Mouse (Mus musculus): Measurements from ENCODE around the gene 9230102O04Rik. TPM values are rescaled to one million over a fixed set of nuclear protein-coding genes. Genes with fewer than 3 reads are reported as not detected.

The 9230102O04Rik gene
- 5.5 and 6.3 TPM in 2 replicates for polyA plus RNA-seq (2014; fragmentation: Nextera tagmentation; extraction: Ambion mirVana)

- H3K36me3 ChIP-seq (ENCODE audit: control insufficient read depth, insufficient read depth, low read length): no peaks in the 10 kb centered on the region
- H3K9me3 ChIP-seq (ENCODE audit: control insufficient read depth, low read length): no peaks in the 10 kb centered on the region
- peak; percentile 75 for DNase-seq
- peak within 1 kb of the TSS; percentile 45 for H3K4me3 ChIP-seq (replicated peaks; ENCODE audit: low read depth, low read length)
- peak; percentile 55 for ATAC-seq (ENCODE audit: low FRiP score, low TSS enrichment)
- H3K4me1 ChIP-seq (ENCODE audit: control insufficient read depth, insufficient read depth, low read length): no peaks in the 10 kb centered on the region
- H3K27ac ChIP-seq (replicated peaks; ENCODE audit: low read depth, low read length): no peak within 1 kb of the TSS
- H3K4me2 ChIP-seq (ENCODE audit: low read length): peak within 1 kb of the TSS; percentile 65
- WGBS: under 1% methylated on average over 30 of the region's 30 CpGs
- peak within 1 kb of the TSS; percentile 3; the same call in 1 of the 2 replicates for H3K9ac ChIP-seq (replicated peaks; ENCODE audit: low read length)
- H3K27me3 ChIP-seq (ENCODE audit: control insufficient read depth, insufficient read depth, low read length): peaks cover 74% of the 10 kb centered on the region
These were observed at the start of gene 9230102O04Rik for GRCm38 (mm10) chr2:9888913-9889650. 9230102O04Rik (minus strand) TSS chr2:9889540.

- Histone ChIP-seq H3K27ac (replicated peaks; ENCODE audit: low read depth, low read length) (no peak overlapping the region), H3K27me3 (ENCODE audit: control insufficient read depth, insufficient read depth, low read length) (no peaks in the 10 kb centered on the region), H3K4me3 (replicated peaks; ENCODE audit: low read depth, low read length) (no peak overlapping the region), H3K4me1 (ENCODE audit: control insufficient read depth, insufficient read depth, low read length) (no peaks in the 10 kb centered on the region), H3K9ac (replicated peaks; ENCODE audit: low read length) (no peak overlapping the region), H3K4me2 (ENCODE audit: low read length) (no peak overlapping the region), H3K36me3 (ENCODE audit: control insufficient read depth, insufficient read depth, low read length) (no peaks in the 10 kb centered on the region), H3K9me3 (ENCODE audit: control insufficient read depth, low read length) (no peaks in the 10 kb centered on the region)
- ATAC-seq (ENCODE audit: low FRiP score, low TSS enrichment) (no peak), DNase-seq (no peak)
- 0% methylated on average over 1 of the region's 1 CpGs for WGBS
These were observed 46.6 kb upstream of the 9230102O04Rik start for GRCm38 (mm10) chr2:9935965-9936364.

DNA sequence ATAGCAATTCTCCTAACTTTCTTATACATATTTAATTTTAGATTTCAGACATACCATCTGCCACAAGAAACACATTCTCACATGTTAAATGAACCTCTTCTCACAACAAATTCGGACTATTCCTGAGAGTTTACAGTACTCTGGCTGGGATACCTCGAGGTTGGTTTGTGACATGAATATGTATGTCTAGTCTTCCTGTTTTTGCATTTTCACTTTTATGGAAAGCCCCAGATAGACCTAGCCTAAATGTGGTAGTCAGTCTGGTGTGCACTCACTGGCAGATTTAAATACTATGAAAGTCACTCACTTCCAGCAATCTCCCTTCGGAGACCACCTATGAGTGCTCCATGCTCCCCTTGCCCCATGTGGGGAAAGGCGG, 37.6 kb upstream of the 9230102O04Rik start:
- Histone ChIP-seq H3K27ac (replicated peaks; ENCODE audit: low read depth, low read length) (peak overlapping the region; percentile 20; the same call in 1 of the 2 replicates), H3K27me3 (ENCODE audit: control insufficient read depth, insufficient read depth, low read length) (no peaks in the 10 kb centered on the region), H3K36me3 (ENCODE audit: control insufficient read depth, insufficient read depth, low read length) (no peaks in the 10 kb centered on the region), H3K4me2 (ENCODE audit: low read length) (no peak overlapping the region), H3K4me1 (ENCODE audit: control insufficient read depth, insufficient read depth, low read length) (no peaks in the 10 kb centered on the region), H3K9ac (replicated peaks; ENCODE audit: low read length) (no peak overlapping the region), H3K9me3 (ENCODE audit: control insufficient read depth, low read length) (no peaks in the 10 kb centered on the region), H3K4me3 (replicated peaks; ENCODE audit: low read depth, low read length) (no peak overlapping the region)
- DNase-seq: no peak
- ATAC-seq (ENCODE audit: low FRiP score, low TSS enrichment): no peak
- 73% methylated on average over 4 of the region's 4 CpGs for WGBS

DNA sequence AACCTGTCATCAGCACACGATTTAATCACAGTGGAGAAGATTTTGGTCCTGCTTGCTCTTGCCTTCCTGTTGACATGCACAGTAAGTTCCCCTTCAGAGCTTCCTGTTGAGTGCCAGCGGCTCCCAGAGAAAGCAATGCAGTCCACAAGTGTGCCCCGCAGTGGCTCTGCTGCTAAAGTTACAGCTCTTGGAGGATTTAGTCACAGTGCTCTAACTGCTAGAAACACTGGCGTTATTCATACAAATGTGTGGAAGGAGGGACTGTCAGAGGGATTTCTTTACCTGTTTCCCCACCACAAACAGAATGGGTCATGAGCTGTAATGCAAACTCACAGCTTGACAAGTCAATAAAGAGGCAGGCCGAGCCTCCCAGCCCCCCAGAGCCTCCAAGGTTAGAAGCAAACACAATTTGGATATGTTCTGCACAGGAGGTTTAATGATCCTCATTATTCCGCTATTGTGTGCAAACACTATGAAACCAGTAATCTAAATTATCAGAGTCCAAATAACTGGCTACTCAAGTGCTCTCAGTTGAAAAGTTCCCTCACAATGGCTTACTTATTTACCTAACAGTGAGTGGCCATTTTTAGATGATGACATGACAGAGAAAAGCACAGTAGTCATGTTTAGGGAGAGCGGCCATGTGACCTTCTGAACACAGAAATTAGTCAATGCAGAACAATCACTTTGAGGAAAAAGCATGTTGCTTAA, 37.0 kb upstream of the 9230102O04Rik start:
- Histone ChIP-seq H3K27ac (replicated peaks; ENCODE audit: low read depth, low read length) (no peak overlapping the region), H3K27me3 (ENCODE audit: control insufficient read depth, insufficient read depth, low read length) (no peaks in the 10 kb centered on the region), H3K36me3 (ENCODE audit: control insufficient read depth, insufficient read depth, low read length) (no peaks in the 10 kb centered on the region), H3K9ac (replicated peaks; ENCODE audit: low read length) (no peak overlapping the region), H3K4me1 (ENCODE audit: control insufficient read depth, insufficient read depth, low read length) (no peaks in the 10 kb centered on the region), H3K4me2 (ENCODE audit: low read length) (no peak overlapping the region), H3K9me3 (ENCODE audit: control insufficient read depth, low read length) (no peaks in the 10 kb centered on the region), H3K4me3 (replicated peaks; ENCODE audit: low read depth, low read length) (no peak overlapping the region)
- DNase-seq (peak; percentile 18), ATAC-seq (ENCODE audit: low FRiP score, low TSS enrichment) (no peak)
- 49% methylated on average over 7 of the region's 7 CpGs for WGBS

- no peaks in the 10 kb centered on the region for H3K9me3 ChIP-seq (ENCODE audit: control insufficient read depth, low read length)
- no peak for ATAC-seq (ENCODE audit: low FRiP score, low TSS enrichment)
- no peak overlapping the region for H3K4me3 ChIP-seq (replicated peaks; ENCODE audit: low read depth, low read length)
- H3K36me3 ChIP-seq (ENCODE audit: control insufficient read depth, insufficient read depth, low read length): peaks cover 15% of the 10 kb centered on the region
- 93% methylated on average over 17 of the region's 17 CpGs for WGBS
- no peaks in the 10 kb centered on the region for H3K27me3 ChIP-seq (ENCODE audit: control insufficient read depth, insufficient read depth, low read length)
- H3K4me2 ChIP-seq (ENCODE audit: low read length): no peak overlapping the region
- no peaks in the 10 kb centered on the region for H3K4me1 ChIP-seq (ENCODE audit: control insufficient read depth, insufficient read depth, low read length)
- no peak for DNase-seq
- H3K27ac ChIP-seq (replicated peaks; ENCODE audit: low read depth, low read length): no peak overlapping the region
- no peak overlapping the region for H3K9ac ChIP-seq (replicated peaks; ENCODE audit: low read length)
These were observed 29.5 kb upstream of the 9230102O04Rik start for GRCm38 (mm10) chr2:9918691-9919471.

GRCm38 (mm10) chr2:9917602-9918001, 28.3 kb upstream of the 9230102O04Rik start:
- 91% methylated on average over 9 of the region's 9 CpGs for WGBS
- H3K4me1 ChIP-seq (ENCODE audit: control insufficient read depth, insufficient read depth, low read length): no peaks in the 10 kb centered on the region
- H3K27me3 ChIP-seq (ENCODE audit: control insufficient read depth, insufficient read depth, low read length): no peaks in the 10 kb centered on the region
- no peak overlapping the region for H3K27ac ChIP-seq (replicated peaks; ENCODE audit: low read depth, low read length)
- no peaks in the 10 kb centered on the region for H3K9me3 ChIP-seq (ENCODE audit: control insufficient read depth, low read length)
- H3K9ac ChIP-seq (replicated peaks; ENCODE audit: low read length): no peak overlapping the region
- no peak for ATAC-seq (ENCODE audit: low FRiP score, low TSS enrichment)
- H3K36me3 ChIP-seq (ENCODE audit: control insufficient read depth, insufficient read depth, low read length): peaks cover 15% of the 10 kb centered on the region
- DNase-seq: no peak
- no peak overlapping the region for H3K4me2 ChIP-seq (ENCODE audit: low read length)
- H3K4me3 ChIP-seq (replicated peaks; ENCODE audit: low read depth, low read length): no peak overlapping the region

DNA sequence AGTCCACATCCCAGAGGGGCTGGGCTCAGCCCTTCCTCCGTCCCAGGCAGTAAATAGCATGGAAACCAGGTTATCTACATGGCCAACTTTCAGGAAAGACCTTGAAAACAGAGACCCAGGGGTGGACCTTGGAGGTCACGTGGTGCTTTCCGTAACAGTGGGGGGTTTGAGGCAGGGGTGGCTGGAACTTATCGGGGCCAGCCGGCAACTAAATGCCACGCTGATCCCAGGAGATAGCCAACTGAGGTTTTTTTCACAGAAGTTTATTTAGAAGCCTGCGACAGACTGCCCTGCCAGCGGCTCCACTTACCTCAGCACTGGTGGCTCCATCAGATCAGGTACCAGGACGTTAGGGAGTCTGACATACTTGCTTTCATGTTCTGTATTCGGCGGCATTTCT, 16.7 kb upstream of the 9230102O04Rik start:
- 12% methylated on average over 11 of the region's 11 CpGs for WGBS

DNA sequence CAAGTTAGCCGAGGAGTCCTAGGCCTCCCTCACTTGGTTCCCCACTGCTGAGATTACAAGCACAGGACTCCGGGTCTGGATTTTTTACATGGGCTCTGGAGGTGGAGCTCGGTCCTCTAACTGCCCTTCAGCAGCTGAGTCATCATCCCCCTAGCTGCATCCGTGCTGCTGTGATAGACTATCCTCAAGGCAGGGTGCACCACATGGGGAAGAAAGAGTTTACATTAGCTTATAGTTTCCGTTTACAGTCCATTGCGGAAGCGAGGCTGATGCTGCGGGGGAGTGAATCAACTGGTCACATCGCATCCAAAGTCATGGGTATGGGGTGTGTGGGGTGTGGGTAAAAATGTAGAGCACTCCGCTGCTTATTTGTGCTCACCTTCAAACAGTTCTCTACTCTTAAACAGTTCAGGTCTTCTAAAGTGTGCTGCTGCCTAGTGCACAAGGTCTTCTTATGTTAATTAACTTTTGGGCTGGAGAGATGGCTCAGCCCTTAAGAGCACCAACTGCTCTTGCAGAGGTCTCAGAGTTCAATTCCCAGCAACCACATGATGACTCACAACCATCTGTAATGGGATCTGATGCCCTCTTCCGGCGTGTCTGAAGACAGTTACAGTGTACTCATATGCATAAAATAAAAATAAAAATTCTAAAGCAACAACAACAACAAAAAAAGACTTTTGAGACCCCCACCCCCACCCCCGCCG, 14.7 kb upstream of the 9230102O04Rik start:
- no peaks in the 10 kb centered on the region for H3K36me3 ChIP-seq (ENCODE audit: control insufficient read depth, insufficient read depth, low read length)
- no peak overlapping the region for H3K9ac ChIP-seq (replicated peaks; ENCODE audit: low read length)
- DNase-seq (no peak), ATAC-seq (ENCODE audit: low FRiP score, low TSS enrichment) (no peak)
- H3K4me2 ChIP-seq (ENCODE audit: low read length): no peak overlapping the region
- no peaks in the 10 kb centered on the region for H3K4me1 ChIP-seq (ENCODE audit: control insufficient read depth, insufficient read depth, low read length)
- WGBS: 75% methylated on average over 14 of the region's 14 CpGs
- H3K27me3 ChIP-seq (ENCODE audit: control insufficient read depth, insufficient read depth, low read length): peaks cover 2% of the 10 kb centered on the region; the same call in 1 of the 2 replicates
- no peaks in the 10 kb centered on the region for H3K9me3 ChIP-seq (ENCODE audit: control insufficient read depth, low read length)
- no peak overlapping the region for H3K4me3 ChIP-seq (replicated peaks; ENCODE audit: low read depth, low read length)
- H3K27ac ChIP-seq (replicated peaks; ENCODE audit: low read depth, low read length): no peak overlapping the region

More for the DNA sequence above, 16.7 kb upstream of the 9230102O04Rik start:
- no peaks in the 10 kb centered on the region for H3K4me1 ChIP-seq (ENCODE audit: control insufficient read depth, insufficient read depth, low read length)
- H3K9ac ChIP-seq (replicated peaks; ENCODE audit: low read length): no peak overlapping the region
- no peaks in the 10 kb centered on the region for H3K27me3 ChIP-seq (ENCODE audit: control insufficient read depth, insufficient read depth, low read length)
- no peak overlapping the region for H3K4me2 ChIP-seq (ENCODE audit: low read length)
- ATAC-seq (ENCODE audit: low FRiP score, low TSS enrichment): no peak
- no peaks in the 10 kb centered on the region for H3K9me3 ChIP-seq (ENCODE audit: control insufficient read depth, low read length)
- no peak overlapping the region for H3K27ac ChIP-seq (replicated peaks; ENCODE audit: low read depth, low read length)
- no peak overlapping the region for H3K4me3 ChIP-seq (replicated peaks; ENCODE audit: low read depth, low read length)
- no peak for DNase-seq
- no peaks in the 10 kb centered on the region for H3K36me3 ChIP-seq (ENCODE audit: control insufficient read depth, insufficient read depth, low read length)

All from midbrain, embryonic 14.5 days (tissue).